Mouse (Mus musculus): ENCODE data around the gene Ankrd11. TPM values are rescaled to one million over a fixed set of nuclear protein-coding genes. Genes with fewer than 3 reads are reported as not detected.
"Not testable (repeated sequence)": the region's sequence is repeated elsewhere in the genome, so short reads cannot be mapped to it uniquely, and the experiment has no call there.

Ankrd11 gene
- total RNA-seq, 2 experiments from 2014 or later, result 43.5 to 51.1 TPM

DNA sequence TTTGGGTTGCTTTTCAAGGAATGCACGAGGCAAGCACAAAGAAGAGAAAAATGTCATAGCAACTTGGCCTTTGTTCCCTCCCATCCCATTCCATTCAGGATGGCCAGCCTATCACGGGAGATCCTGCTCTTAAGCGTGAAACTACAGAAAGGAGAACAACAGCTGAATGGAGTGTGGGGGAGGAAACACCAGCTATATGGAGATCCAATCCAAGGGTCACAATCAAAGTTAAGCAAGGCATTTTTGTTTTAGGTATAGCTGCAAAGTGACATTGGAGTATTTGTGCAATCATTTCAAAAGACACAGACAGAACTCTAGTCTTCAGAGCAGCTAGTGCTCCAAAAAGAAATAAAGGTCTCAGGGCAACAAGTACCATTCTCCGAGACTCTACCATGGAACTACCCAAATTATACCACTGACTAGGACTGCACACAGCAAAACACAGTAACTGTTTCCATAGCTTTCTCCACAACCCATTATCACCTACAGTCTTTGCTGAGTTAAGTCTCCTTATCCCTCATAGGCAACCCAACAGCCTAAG, 1.9 kb downstream of the Ankrd11 start:
- no peak for DNase-seq

DNA sequence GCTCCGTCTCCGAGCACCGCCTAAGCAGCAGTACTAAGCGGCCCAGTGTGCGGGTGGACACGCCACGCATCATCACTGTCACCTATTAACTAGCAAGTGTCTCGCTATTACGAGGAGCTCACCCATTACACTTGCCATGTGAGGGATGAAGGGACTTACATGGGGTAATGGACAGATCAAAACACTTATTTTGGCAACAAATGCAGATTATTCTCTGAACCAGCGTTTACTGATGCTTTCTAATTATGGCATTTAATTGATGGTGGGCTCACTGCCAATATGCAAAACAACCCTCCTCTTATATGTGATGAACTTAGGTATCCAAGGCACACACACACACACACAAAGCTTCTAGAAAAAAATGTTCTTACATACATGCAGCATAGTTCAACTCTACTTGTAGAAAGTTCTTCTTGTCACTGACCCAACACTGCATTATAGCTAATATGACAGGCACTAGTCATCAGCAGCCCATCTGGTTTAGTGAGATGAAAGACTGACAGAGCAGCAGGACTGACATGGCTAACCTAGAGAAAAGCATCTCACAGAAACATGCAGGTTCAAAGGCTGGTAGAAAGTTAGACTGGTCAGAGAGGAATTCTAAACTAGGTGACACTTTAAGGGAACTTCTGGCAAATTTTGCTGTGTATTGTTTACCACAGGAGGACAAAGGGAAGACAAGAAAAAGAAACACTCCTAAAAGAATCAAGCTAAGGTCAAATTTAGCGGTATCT, 2.5 kb downstream of the Ankrd11 start:
- no peak for DNase-seq

DNA sequence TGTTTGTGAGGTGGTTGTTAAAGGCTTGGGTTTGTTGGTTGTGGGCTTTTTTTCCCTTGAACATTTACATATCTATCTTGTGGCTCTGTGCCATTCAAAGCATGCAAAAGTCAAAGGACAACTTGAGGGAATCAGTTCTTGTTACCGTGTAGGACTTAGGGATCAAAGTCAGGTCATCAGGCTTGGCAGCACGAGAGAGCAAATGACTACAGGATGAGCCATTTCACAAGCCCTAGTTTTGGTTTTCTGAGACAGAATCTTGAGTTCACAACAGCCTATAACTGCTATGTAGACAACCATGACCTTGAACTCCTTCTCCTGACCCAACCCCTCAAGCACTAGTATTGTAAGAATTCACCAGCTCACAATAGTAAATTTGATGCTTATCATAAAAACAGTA, 3.7 kb downstream of the Ankrd11 start:
- DNase-seq, result no peak

DNA sequence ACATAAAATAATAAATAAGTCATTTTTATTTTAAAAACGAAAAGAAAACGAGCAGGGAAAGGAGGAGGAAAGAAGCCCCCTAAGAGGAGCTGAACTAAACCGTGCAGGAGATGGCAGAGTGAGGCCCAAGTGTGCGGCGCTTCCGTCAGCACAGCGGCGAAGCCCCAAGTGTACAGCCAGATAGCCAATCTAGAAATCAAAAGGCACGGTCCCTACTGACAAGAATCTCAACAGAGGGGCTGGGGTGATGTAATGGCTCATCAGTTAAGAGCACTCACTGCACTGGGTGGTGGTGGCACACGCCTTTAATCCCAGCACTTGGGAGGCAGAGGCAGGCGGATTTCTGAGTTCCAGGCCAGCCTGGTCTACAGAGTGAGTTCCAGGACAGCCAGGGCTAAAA, 4.6 kb downstream of the Ankrd11 start:
- no peak for DNase-seq

DNA sequence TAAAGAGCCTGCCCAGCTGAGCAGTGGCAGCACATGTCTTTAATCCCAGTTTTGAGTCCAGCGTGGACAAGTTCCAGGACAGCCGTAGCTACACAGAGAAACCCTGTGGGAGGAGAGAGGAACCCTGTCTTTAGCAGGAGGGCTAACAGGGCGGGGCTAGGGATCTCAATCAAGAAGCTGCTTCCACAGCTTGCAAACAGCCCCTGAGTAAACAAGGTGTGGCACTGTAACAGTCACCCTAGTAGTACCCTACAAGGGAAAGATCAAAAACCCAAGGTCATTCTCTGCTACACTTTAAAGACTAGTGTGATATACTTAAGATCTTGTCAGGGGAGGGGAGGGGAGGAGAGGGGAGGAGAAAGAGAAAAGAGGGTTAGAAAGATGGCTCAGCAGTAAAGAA, 5.1 kb downstream of the Ankrd11 start:
- DNase-seq, result no peak

DNA sequence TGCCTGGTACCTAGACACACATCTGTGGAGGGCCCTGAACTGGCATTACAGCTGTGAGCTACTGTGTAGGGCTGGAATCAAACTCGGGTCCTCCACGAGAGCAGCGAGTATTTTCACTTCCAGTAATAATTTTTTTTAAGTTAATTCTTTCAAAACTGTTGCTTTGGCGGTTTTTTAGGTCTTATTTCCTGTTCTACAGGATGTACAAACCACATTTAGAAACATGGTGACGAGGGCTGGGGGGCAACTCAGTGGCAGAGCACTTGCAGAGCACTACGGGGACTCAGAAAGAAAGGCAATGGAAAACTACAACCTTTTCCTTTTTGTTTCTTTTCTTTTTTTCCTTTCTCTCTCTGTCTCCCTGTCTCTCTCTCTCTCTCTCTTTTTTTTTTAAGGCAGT, 7.9 kb downstream of the Ankrd11 start:
- DNase-seq, result no peak

DNA sequence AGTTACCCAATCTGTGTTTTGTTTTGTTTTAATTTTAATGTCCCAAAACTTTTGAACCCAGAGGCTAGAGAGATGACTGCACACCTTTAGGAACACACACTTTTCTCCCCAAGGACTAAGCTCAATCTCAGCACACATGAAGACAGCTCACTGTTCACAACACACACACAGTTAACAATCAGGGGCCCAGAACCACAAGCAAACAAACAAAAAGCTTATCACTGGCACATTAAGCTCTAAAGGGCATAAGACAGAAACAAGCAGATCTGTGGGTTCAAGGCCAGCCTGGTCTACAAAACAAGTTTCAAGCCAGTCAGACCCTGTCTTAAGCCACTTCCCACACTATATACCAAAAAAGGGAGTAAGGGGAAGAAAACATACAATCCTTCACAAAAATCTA, 8.6 kb downstream of the Ankrd11 start:
- no peak for DNase-seq

DNA sequence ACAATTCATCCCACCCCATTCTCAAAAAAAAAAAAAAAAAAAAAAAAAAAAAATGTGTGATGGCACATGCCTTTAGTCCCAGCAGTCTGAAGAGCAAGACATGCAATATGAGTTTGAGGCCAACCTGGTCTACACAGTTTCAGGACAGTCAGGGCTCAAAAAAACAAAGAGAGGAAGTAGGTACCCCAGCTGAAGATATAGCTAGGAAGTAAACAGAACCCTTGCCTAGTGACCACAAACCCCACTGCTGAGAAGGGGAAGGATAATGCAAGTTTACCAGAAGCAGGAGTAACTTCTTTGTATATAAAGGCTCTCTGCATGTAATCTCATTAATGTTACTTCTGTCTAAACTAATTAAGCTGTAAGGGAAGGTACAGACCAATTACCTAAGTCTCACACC, 9.3 kb downstream of the Ankrd11 start:
- DNase-seq, result no peak

DNA sequence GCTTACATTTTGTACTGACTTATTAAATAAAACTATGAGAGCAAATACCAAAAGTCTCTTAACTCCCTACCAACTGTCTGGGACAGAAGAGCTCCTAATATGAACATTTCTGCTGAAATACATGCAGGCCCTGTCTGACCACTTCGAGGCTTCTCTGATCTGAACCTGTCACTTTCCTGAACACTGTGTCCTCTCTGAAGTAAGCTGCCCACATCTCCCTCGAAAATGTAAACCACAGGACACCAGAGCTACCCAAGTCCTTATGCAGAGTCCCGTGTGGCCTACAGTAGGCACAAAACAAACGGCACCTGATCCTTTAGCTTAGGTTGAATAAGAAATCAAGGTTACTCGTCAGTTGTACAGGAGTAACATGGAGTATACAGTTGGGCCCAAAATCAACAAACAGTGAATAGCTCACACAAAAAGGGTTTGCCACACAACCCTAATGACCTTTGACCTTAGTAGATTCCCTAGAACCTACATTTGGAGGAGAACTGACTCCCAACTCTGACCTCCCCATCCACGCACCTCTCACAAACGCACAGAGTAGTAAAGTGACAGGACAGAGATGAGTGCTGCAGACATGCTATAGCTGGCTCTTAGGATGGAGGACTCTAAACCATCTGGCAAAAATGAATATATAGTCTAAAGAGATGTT, 10.6 kb downstream of the Ankrd11 start:
- no peak for DNase-seq

DNA sequence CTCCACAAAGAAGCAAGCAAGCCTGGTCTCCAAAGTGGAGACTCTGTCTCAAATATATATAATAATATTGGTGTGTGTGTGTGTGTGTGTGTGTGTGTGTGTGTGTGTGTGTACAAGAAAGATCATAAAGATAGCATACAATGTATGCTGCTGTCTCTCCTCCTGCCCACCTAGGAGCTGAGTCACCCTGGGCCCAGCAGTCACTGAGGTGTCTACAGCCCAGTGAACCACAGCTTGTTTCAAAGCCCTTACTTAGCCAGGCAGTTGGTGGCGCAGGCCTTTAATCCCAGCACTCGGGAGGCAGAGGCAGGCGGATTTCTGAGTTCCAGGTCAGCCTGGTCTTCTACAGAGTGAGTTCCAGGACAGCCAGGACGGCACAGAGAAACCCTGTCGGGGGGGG, 12.0 kb downstream of the Ankrd11 start:
- DNase-seq, result not testable (repeated sequence)

DNA sequence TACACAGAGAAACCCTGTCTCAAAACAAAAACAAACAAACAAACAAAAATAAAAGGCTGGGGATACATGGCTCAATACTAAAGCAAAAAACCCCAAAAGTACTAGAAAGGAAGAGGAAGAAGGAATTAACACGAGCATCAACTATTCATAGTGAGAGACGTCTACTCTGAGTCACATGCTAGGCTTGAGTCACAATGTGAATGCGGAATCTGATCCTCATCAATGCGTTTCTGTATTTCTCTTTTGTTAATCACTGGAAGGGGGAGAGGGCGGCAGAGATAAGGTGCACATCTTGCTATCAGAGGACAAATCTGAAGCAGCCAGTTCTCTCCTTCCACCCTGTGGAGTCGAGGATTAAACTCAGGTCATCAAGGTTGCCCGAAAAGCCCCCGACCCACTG, 14.3 kb downstream of the Ankrd11 start:
- no peak for DNase-seq

DNA sequence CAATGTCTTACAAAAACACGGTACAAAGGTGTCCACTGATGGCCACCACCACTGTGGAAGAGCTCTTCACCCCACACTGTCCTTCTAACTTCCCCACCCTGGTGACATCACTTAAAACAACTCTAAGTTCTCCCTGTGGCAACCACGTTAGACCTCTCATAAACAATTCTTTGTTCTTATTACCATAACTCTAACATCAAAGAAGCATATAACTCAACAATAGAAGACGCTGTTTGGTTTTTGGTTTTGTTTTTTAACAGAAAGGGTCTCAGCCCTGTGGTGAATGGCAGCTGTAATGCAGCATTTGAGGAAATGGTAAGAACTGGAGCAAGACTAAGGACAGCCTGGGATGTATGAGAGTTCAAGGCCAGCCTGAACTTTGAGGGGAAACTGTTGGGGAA, 16.1 kb downstream of the Ankrd11 start:
- no peak for DNase-seq

DNA sequence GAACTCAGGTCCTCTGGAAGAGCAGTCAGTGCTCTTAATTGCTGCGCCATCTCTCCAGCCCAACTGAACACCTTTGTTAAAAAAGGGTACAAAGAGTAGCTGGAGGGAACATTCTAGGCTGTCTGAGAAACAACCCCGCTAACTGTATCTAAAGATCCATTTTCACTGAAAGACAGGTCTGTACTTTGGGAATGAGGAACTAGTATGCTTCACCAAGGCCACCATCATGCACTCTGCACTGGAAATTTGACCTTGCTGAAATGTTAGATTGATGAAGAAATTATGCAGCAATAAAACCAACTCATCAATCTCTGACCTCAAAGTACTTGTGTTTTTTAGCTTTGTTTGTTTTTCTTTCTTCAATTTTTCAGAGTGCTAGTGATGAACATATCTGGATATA, 17.9 kb downstream of the Ankrd11 start:
- DNase-seq, result no peak

DNA sequence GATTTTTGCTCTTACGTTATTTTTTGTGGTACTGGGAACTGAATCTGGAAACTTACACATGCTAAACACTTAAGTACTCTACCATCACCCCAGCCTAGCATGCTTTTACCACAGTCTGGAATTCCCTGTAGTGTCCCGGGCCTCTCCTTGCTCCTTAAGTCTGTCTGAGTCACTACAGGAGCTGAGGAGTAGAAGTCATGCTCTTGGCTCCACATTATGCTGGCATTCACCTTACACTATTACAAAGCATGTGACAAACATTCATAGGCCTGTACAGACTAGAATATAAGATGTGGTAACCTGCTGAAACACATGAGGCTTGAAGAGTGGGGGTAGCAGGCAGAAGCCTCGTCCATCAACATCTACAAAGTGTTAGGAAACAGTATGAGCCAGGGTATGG, 19.4 kb downstream of the Ankrd11 start:
- DNase-seq, result no peak

DNA sequence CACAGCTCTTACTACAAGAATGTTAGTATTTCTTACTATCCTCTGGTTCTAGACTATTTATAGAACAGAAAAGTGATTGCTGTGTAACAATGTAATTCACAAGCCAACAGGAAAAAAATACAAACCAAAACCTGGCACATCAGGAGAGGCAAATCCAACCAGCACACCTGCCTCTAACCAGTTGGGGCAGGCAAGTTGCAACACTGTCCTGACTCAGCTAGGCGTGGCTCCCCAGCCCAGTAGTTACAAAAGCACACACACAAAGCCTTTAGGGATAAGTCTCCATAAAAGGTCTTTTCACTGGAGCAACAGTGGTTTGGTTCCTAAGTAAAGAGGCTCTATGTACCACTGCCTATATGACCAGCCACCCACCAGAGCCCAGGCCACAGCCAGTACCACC, 20.8 kb downstream of the Ankrd11 start:
- no peak for DNase-seq

DNA sequence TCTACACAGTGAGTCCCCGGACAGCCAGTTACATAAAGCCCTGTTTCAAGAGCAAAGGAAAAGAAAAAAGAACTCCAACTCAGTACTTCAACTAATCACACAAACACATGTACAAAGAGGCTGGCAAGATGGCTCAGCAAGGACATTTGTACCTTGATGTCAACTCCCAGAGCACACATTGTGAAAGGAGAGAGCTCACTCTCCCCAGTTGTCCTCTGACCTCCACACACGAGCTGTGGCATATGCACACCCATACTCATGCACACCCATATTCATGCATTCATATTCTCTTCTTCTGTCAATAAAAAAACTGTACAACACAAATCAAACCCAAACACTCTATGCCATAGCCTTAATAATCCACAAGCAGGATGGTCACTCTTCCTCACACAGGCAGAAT, 21.2 kb downstream of the Ankrd11 start:
- DNase-seq, result no peak

DNA sequence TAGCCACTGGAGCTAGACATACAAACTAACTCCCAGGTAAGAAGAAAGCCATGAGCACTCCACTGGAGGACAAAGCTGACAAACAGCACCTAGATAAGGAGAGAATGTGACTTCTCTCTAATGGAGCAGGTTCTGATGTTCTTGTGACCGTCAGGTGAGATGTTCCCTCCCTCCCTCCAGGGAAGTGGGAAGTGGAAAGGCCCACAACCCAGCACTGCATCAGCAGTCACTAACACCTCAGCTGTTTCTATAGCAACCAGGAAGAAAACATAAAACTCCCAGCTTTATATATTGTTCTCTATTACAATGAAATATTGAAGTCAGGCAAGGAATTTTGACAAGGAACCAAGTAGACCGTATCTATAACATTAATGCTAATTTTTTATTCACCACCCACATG, 22.0 kb downstream of the Ankrd11 start:
- no peak for DNase-seq

DNA sequence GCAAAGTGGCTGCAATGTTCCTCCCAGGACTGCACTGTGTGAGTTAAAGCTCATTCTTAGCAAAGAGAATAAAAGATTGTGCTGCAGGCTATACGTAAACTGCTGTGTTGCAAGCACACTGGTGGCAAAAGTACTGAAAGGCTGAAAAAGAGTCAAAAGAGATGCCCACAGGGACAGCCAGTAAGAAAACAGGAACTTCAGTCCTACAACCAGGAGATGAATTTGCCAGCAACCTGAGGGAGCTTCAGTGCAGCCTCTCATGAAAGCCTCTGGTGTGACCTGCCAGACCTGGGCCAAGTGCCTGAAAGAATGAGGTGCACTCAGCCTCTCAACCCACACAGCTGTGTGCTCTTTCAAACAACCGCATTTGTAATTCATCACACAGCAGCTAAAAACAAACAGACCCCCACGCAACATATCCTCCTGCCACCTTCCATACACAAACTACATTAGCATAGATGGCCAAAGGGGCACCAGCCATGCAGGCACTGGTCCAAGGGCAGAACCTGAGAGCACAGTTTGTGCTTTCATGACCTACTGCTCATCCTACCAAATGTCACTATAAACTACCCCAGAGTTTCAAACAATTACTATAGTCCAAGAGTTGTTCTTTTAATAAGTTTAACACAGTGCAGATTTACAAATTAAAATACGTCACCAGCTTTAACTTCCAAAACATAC, 23.5 kb downstream of the Ankrd11 start:
- no peak for DNase-seq

DNA sequence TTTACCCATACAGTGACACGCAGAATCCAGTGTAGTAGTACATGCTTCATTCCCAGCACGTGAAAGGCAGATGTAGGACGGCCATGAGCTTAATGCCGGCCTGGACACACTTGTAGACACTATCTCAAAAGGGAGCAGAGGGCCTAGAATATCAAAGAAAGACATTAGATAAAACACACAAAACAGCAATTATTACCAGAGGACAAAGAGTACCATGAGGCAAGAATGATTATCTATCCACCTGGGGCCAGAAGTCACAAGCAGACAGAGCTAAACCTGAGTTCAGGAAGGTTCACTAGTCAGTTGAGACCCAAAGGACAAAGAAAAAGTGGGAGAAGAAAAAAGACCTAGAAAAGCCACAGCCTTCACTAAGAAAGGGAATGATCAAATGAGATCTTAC, 24.9 kb downstream of the Ankrd11 start:
- no peak for DNase-seq

DNA sequence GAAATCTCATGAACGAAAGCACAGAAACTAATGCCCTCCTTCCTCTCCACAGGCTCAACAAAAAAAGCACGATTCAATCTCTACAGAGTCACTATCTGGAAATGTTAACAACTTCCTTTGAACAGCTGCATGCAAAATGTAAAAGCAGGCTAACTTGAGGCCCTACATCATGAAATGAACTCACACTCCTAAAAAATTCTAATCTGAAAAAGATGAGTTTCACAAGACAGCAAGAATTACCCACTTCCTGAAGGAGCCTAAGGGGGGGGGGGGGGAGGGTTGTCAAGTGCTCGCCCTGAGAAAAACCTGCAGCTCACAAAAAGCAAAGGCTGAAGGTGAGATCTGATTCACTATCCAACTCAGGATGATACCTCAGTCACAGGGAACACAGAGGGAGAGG, 27.0 kb downstream of the Ankrd11 start:
- DNase-seq, result no peak

DNA sequence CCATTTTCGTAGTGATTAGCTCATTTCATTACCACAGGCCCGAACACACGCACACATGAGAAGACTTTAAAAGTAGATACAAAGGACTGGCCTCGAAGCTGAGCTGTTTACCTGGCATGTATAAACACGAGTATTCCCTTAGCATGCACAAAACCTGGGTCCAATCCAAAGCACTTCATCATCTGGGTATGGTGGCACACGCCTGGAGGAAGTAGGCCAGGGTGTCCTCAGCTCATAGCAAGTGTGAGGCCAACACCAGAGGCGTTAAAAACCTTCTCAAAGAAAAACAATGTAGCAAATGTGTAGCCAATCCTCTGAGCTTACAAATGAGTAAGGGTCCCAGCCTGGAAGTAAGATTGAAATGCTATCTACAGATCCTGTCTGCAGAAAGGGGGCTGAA, 27.6 kb downstream of the Ankrd11 start:
- peak; percentile 49 for DNase-seq

DNA sequence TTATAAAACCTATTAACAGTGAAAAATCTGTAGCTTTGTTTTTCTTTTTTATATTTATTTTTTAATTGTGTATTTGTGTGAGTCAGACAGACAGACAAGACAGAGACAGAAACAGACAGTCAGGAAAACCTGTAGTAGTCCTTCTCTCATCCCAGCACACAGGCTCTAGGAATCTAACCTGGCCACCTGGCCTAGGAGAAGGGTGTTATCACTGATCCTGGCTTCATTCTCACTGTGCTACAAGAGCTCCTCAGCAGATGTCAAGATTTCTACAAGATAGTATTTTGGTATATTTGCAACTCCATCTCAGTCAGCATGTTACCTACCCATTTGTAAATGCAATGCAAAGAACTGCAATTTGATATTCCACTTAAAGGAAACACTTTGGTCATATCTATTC, 30.8 kb downstream of the Ankrd11 start:
- no peak for DNase-seq

DNA sequence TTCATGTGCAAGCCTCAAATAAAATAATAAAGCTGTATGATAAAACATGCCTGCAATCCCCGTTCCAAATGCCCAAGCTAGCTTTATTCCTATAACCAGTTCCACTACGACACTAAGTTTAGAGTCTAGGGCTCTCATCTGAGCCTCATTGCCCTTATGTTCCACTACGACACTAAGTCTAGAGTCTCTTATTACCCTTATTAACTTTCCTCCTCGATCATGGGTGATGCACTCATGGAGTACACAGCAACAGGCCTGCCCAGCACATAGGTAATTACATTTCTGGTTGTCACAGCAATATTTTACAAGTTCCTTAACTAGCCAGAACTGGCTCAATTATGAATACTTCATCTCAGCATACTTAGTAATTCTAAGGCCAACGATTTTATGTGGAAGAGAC, 36.3 kb downstream of the Ankrd11 start:
- no peak for DNase-seq
